Mouse (Mus musculus): ENCODE results near the gene Bbof1.

DNA sequence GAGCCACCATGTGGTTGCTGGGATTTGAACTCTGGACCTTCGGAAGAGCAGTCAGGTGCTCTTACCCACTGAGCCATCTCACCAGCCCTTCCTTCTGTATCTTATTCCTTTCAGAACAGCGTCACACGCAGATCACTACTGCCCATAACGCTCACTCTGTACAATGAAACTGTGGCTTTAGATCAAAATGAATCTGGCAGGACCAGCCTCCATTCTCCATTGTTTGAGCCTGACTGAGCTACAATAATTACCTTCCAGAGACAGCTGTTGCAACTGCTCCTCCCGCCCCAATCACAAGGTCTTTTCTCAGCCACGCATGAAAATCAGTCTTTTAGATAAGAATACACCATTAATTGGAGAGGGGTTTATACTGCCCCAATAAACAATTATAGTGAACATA lies 4.3 kb upstream of the Bbof1 start:
- TF ChIP-seq CTCF (conservative IDR thresholded peaks at IDR 0.05; ENCODE audit: low read length) (no peak), POU5F1 (IDR thresholded peaks at IDR 0.05; ENCODE audit: borderline replicate concordance, low read length) (no peak)
